19 mouse cellular contexts compared by ENCODE assay signal in the genomic region with DNA sequence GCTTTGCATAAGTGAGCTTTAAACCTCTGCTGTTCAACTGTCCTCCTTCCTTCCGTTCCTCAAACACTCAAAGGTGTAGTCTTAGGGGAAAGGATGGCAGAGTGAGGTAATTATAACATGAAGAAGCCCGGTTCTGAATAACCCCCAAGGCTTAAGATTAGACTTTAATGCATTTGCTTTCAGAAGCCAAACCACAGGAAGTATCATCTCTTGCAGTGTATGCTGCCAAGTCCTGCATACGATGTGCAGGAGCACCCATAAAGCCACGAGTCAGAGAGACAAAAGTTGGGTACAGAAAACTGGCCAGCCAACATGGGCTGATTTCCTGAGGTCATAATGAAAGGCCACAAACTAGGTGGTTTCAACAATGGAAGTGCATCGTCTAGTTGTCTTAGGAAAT.
DNase-seq lines count a peak whose midpoint lies in the region; ATAC-seq lines count a peak whose summit lies in the region.
"Had no signal": no experiment of that assay in that cellular context is flagged by ENCODE, and none has a peak within 500 bp of the region (broad histone marks: within the 10 kb centered on the region; RNA-seq: fewer than 3 reads in every experiment).

No protein-coding gene starts in this region.

- WGBS in embryonic facial prominence, embryonic 14.5 days = 52% methylated on average over 5 of the region's 5 CpGs
- WGBS in embryonic facial prominence, embryonic 10.5 days = 74% methylated on average over 5 of the region's 5 CpGs

- no peak overlapping the region for H3K4me2 ChIP-seq in embryonic facial prominence, embryonic 14.5 days (ENCODE audit: low read depth, low read length)
- H3K4me2 ChIP-seq: forebrain, embryonic 12.5 days; heart, embryonic 13.5 days; hindbrain, embryonic 15.5 days had no signal

- no peak overlapping the region for H3K9ac ChIP-seq in embryonic facial prominence, embryonic 14.5 days (ENCODE audit: low read depth, low read length)
- H3K9ac ChIP-seq: forebrain, embryonic 12.5 days; heart, embryonic 13.5 days; hindbrain, embryonic 15.5 days had no signal

- no peak overlapping the region for H3K4me3 ChIP-seq in embryonic facial prominence, embryonic 14.5 days (ENCODE audit: low read depth, low read length)
- no peak overlapping the region for H3K4me3 ChIP-seq in embryonic facial prominence, embryonic 10.5 days
- H3K4me3 ChIP-seq: forebrain, embryonic 12.5 days; heart, embryonic 13.5 days; hindbrain, embryonic 15.5 days had no signal

- no peaks in the 10 kb centered on the region for H3K27me3 ChIP-seq in embryonic facial prominence, embryonic 14.5 days (replicated peaks; ENCODE audit: control insufficient read depth, insufficient read depth, low read length)
- no peaks in the 10 kb centered on the region for H3K27me3 ChIP-seq in embryonic facial prominence, embryonic 10.5 days (replicated peaks; ENCODE audit: low read depth, poor library complexity, severe bottlenecking)
- H3K27me3 ChIP-seq: CH12.LX; forebrain, embryonic 12.5 days; heart, embryonic 13.5 days; hindbrain, embryonic 15.5 days had no signal

- H3K4me1 ChIP-seq in embryonic facial prominence, embryonic 14.5 days (ENCODE audit: control insufficient read depth, insufficient read depth, low read length) = peaks cover 11% of the 10 kb centered on the region
- peaks cover 28% of the 10 kb centered on the region for H3K4me1 ChIP-seq in embryonic facial prominence, embryonic 10.5 days

- no peaks in the 10 kb centered on the region for H3K9me3 ChIP-seq in embryonic facial prominence, embryonic 14.5 days (ENCODE audit: control insufficient read depth, low read length)
- no peaks in the 10 kb centered on the region for H3K9me3 ChIP-seq in embryonic facial prominence, embryonic 10.5 days
- H3K9me3 ChIP-seq: forebrain, embryonic 12.5 days; heart, embryonic 13.5 days; hindbrain, embryonic 15.5 days had no signal

- ATAC-seq in embryonic facial prominence, embryonic 14.5 days (ENCODE audit: low read depth) = no peak
- peak; percentile 40 for ATAC-seq in activated CD4-positive, CD25-positive, alpha-beta regulatory T cell, adult 4 months
- ATAC-seq in inflammation-experienced regulatory T-cells, adult 6 months = peak; percentile 48
- ATAC-seq: forebrain, embryonic 16.5 days had no signal

- H3K36me3 ChIP-seq in embryonic facial prominence, embryonic 14.5 days (ENCODE audit: control insufficient read depth, insufficient read depth, low read length) = no peaks in the 10 kb centered on the region
- H3K36me3 ChIP-seq in embryonic facial prominence, embryonic 10.5 days (replicated peaks) = no peaks in the 10 kb centered on the region
- H3K36me3 ChIP-seq: forebrain, embryonic 12.5 days; hindbrain, embryonic 15.5 days had no signal

- DNase-seq in embryonic facial prominence, embryonic 14.5 days (ENCODE audit: low spot score) = peak; percentile 41
- no peak for DNase-seq in embryonic facial prominence, embryonic 10.5 days (ENCODE audit: low spot score)
- peak; percentile 29 for DNase-seq in CD4-positive helper T cell, adult 2 months (ENCODE audit: low read depth, low spot score)
- no peak for DNase-seq in B cell, adult 2 months
- no peak for DNase-seq in frontal cortex, adult 2 months (ENCODE audit: extremely low spot score in 1 of 2, low spot score in 1 of 2)
- no peak for DNase-seq in adrenal gland, postnatal 14 days
- DNase-seq: adrenal gland, postnatal 25 days; cerebellum, adult 2 months; cerebellum, postnatal 10 days; gastrocnemius, postnatal 14 days; heart, postnatal 36 days; kidney, adult 11 months had no signal

- no peak overlapping the region for H3K27ac ChIP-seq in embryonic facial prominence, embryonic 14.5 days (replicated peaks; ENCODE audit: low read depth, low read length)
- H3K27ac ChIP-seq in embryonic facial prominence, embryonic 10.5 days (replicated peaks) = no peak overlapping the region
- H3K27ac ChIP-seq: forebrain, embryonic 12.5 days; heart, embryonic 13.5 days; hindbrain, embryonic 15.5 days had no signal

Comparison
In these comparisons a context has a peak if more than half of its experiments do, and no peak if none do; other contexts are left out.
1. DNase-seq: peak in embryonic facial prominence, embryonic 14.5 days (single experiment) and CD4-positive helper T cell, adult 2 months (single experiment); none in embryonic facial prominence, embryonic 10.5 days (single experiment), B cell, adult 2 months (0 of 2), frontal cortex, adult 2 months (0 of 2) and adrenal gland, postnatal 14 days (single experiment).